Mouse (Mus musculus) lung, embryonic 14.5 days (tissue): Measurements from ENCODE around the gene B3galt1. TPM values are rescaled to one million over a fixed set of nuclear protein-coding genes. Genes with fewer than 3 reads are reported as not detected.

Experiments
- ATAC-seq: fragments of 200-750 bp; cut with Nextera tagmentation; 2 replicates; pipeline ENCODE4 v1.8.0; 2017; ENCODE audit warnings: mild to moderate bottlenecking, moderate TSS enrichment, moderate library complexity; ENCODE audit not compliant: insufficient read depth
- DNase-seq: peaks from one replicate; pipeline ENCODE4 v3.0.0-alpha.2; 2015
- H3K27ac ChIP-seq: fragments of 300-500 bp; sonication (generic); 2 replicates; pipeline ENCODE4 v1.5.1; 2014; ENCODE audit warnings: low read depth, mild to moderate bottlenecking, moderate library complexity
- H3K27me3 ChIP-seq: fragments of 300-500 bp; sonication (generic); 2 replicates; pipeline ENCODE4 v1.6.1; 2014; ENCODE audit warnings: low read length, control low read depth; ENCODE audit not compliant: insufficient read depth
- H3K36me3 ChIP-seq: fragments of 300-500 bp; sonication (generic); 2 replicates; pipeline ENCODE4 v1.6.1; 2014; ENCODE audit warnings: control low read depth; ENCODE audit not compliant: insufficient read depth
- H3K4me1 ChIP-seq: fragments of 300-500 bp; sonication (generic); 2 replicates; pipeline ENCODE4 v1.6.1; 2014; ENCODE audit warnings: antibody characterized with exemption, control low read depth; ENCODE audit not compliant: insufficient read depth
- H3K4me2 ChIP-seq: fragments of 300-500 bp; sonication (generic); 2 replicates; pipeline ENCODE4 v1.6.1; 2014; ENCODE audit warnings: mild to moderate bottlenecking
- H3K4me3 ChIP-seq: fragments of 300-500 bp; sonication (generic); 2 replicates; pipeline ENCODE4 v1.5.1; 2014; ENCODE audit warnings: low read depth, low read length
- H3K9ac ChIP-seq: fragments of 300-500 bp; sonication (generic); 2 replicates; pipeline ENCODE4 v1.6.1; 2014
- H3K9me3 ChIP-seq: fragments of 300-500 bp; sonication (generic); 2 replicates; pipeline ENCODE4 v1.6.1; 2016; ENCODE audit warnings: low read depth, low read length, control low read depth
- CTCF ChIP-seq: IDR thresholded peaks from 2 replicates; pipeline ENCODE4 v1.5.1; 2016; ENCODE audit warnings: antibody characterized with exemption, low read depth
- WGBS: fragments of 180-500 bp; shearing (Covaris S2); extraction: QIAGEN DNeasy Blood & Tissue Kit; methylation state at CpG from one replicate; pipeline ENCODE4 v1.1.7; 2014; 5-methylcytosine and 5-hydroxymethylcytosine counted together
- polyA plus RNA-seq: library from polyadenylated mRNA; unstranded; fragments of >200 nt; fragmentation: Nextera tagmentation; extraction: Ambion mirVana; gene quantifications from 2 replicates; pipeline ENCODE4 v1.2.1, GENCODE M21; 2014

Gene B3galt1
- polyA plus RNA-seq, 1 experiment from 2014 or later, result 3.4 TPM

- no peak for TF ChIP-seq CTCF
- Histone ChIP-seq H3K4me3 (no peak overlapping the region), H3K36me3 (no peaks in the 10 kb centered on the region), H3K4me2 (no peak overlapping the region), H3K9ac (no peak overlapping the region), H3K27me3 (no peaks in the 10 kb centered on the region), H3K27ac (peak overlapping the region; percentile 61; the same call in 1 of the 2 replicates), H3K9me3 (no peaks in the 10 kb centered on the region), H3K4me1 (no peaks in the 10 kb centered on the region)
- no peak for DNase-seq
- ATAC-seq, result no peak
- WGBS, result 43% methylated on average over 3 of the region's 3 CpGs
Measured at GRCm38 (mm10) chr2:68053243-68053642, 487.6 kb downstream of the B3galt1 start.

- H3K9ac ChIP-seq, result no peak overlapping the region
- H3K4me2 ChIP-seq, result no peak overlapping the region
- H3K36me3 ChIP-seq, result no peaks in the 10 kb centered on the region
- no peak overlapping the region for H3K4me3 ChIP-seq
- no peaks in the 10 kb centered on the region for H3K9me3 ChIP-seq
- DNase-seq, result no peak
- H3K27ac ChIP-seq, result no peak overlapping the region
- no peak for TF ChIP-seq CTCF
- ATAC-seq, result no peak
- WGBS, result 79% methylated on average over 4 of the region's 4 CpGs
- H3K27me3 ChIP-seq, result no peaks in the 10 kb centered on the region
- H3K4me1 ChIP-seq, result no peaks in the 10 kb centered on the region
Measured at GRCm38 (mm10) chr2:68061341-68061740, 495.7 kb downstream of the B3galt1 start.

- H3K9ac ChIP-seq, result no peak overlapping the region
- H3K27me3 ChIP-seq, result no peaks in the 10 kb centered on the region
- no peak overlapping the region for H3K4me3 ChIP-seq
- DNase-seq, result no peak
- no peaks in the 10 kb centered on the region for H3K4me1 ChIP-seq
- no peak overlapping the region for H3K4me2 ChIP-seq
- WGBS, result 72% methylated on average over 5 of the region's 5 CpGs
- no peak for TF ChIP-seq CTCF
- ATAC-seq, result peak; percentile 56; the same call in 1 of the 2 replicates
- H3K27ac ChIP-seq, result no peak overlapping the region
- no peaks in the 10 kb centered on the region for H3K9me3 ChIP-seq
- no peaks in the 10 kb centered on the region for H3K36me3 ChIP-seq
Measured at GRCm38 (mm10) chr2:68079426-68080360, 514.0 kb downstream of the B3galt1 start.

- no peak for TF ChIP-seq CTCF
- no peaks in the 10 kb centered on the region for H3K4me1 ChIP-seq
- no peak overlapping the region for H3K27ac ChIP-seq
- no peaks in the 10 kb centered on the region for H3K36me3 ChIP-seq
- no peaks in the 10 kb centered on the region for H3K9me3 ChIP-seq
- H3K27me3 ChIP-seq, result no peaks in the 10 kb centered on the region
- H3K9ac ChIP-seq, result no peak overlapping the region
- H3K4me3 ChIP-seq, result no peak overlapping the region
- no peak overlapping the region for H3K4me2 ChIP-seq
- ATAC-seq (no peak), DNase-seq (no peak)
Measured at GRCm38 (mm10) chr2:68080872-68081280, 515.2 kb downstream of the B3galt1 start.

GRCm38 (mm10) chr2:68084483-68084882 lies 518.8 kb downstream of the B3galt1 start:
- Histone ChIP-seq H3K27ac (no peak overlapping the region), H3K4me3 (no peak overlapping the region), H3K36me3 (no peaks in the 10 kb centered on the region), H3K9me3 (no peaks in the 10 kb centered on the region), H3K4me1 (no peaks in the 10 kb centered on the region), H3K9ac (no peak overlapping the region), H3K27me3 (no peaks in the 10 kb centered on the region), H3K4me2 (no peak overlapping the region)
- no peak for DNase-seq
- WGBS, result 75% methylated on average over 1 of the region's 1 CpGs
- ATAC-seq, result no peak
- no peak for TF ChIP-seq CTCF

GRCm38 (mm10) chr2:68086101-68086500 lies 520.4 kb downstream of the B3galt1 start:
- Histone ChIP-seq H3K9me3 (no peaks in the 10 kb centered on the region), H3K4me2 (no peak overlapping the region), H3K27me3 (no peaks in the 10 kb centered on the region), H3K4me3 (no peak overlapping the region), H3K9ac (no peak overlapping the region), H3K4me1 (no peaks in the 10 kb centered on the region), H3K27ac (no peak overlapping the region), H3K36me3 (no peaks in the 10 kb centered on the region)
- no peak for ATAC-seq
- 41% methylated on average over 4 of the region's 4 CpGs for WGBS
- DNase-seq, result no peak
- TF ChIP-seq CTCF, result no peak

GRCm38 (mm10) chr2:68091559-68091958 lies 525.9 kb downstream of the B3galt1 start:
- H3K4me3 ChIP-seq, result no peak overlapping the region
- H3K4me1 ChIP-seq, result no peaks in the 10 kb centered on the region
- H3K27me3 ChIP-seq, result no peaks in the 10 kb centered on the region
- DNase-seq, result no peak
- WGBS, result 88% methylated on average over 2 of the region's 2 CpGs
- ATAC-seq, result no peak
- H3K36me3 ChIP-seq, result no peaks in the 10 kb centered on the region
- no peak overlapping the region for H3K9ac ChIP-seq
- H3K9me3 ChIP-seq, result no peaks in the 10 kb centered on the region
- no peak for TF ChIP-seq CTCF
- H3K27ac ChIP-seq, result no peak overlapping the region
- no peak overlapping the region for H3K4me2 ChIP-seq
